In the genomic region with DNA sequence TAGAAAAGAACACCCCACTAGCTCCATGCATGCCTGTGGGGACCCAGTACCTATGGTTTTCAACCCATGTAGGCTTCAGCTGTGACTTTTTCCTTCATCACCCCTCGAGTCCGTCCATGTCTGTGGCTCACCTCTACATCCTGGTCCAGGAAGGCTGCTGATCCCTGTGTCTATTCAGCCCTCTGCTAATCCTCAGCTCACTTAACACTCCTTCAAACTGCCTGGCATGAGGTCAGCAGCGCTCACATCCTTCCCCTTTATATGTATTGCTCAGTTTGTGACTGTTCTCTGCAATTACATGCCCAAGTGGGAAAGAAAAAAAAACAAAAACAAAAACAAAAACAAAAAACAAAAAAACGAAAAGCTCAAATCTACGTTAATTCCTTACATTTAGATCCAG, we compare ENCODE assay signal across 11 mouse cellular contexts. TPM values are rescaled to one million over a fixed set of nuclear protein-coding genes. Genes with fewer than 3 reads are reported as not detected.
A peak's percentile ranks its signal among the peaks of the same experiment; 100 is the strongest.
DNase-seq lines count a peak whose midpoint lies in the region; ATAC-seq and TF ChIP-seq lines count a peak whose summit lies in the region.
"Had no signal": no experiment of that assay in that cellular context is flagged by ENCODE, and none has a peak within 500 bp of the region (broad histone marks: within the 10 kb centered on the region; RNA-seq: fewer than 3 reads in every experiment).

No protein-coding gene starts in this region.

- TF ChIP-seq POLR2A in MEL (IDR thresholded peaks at IDR 0.05; ENCODE audit: control insufficient read depth in 1 of 2, insufficient read depth in 1 of 2, low read depth in 1 of 2, low read length in 2 of 2, poor library complexity in 1 of 2): no peak

- TF ChIP-seq CTCF in MEL (IDR thresholded peaks at IDR 0.05 in 2 of 3, conservative IDR thresholded peaks at IDR 0.05 in 1 of 3; ENCODE audit: control insufficient read depth in 1 of 3, insufficient read depth in 1 of 3, low read depth in 2 of 3, low read length in 3 of 3, poor library complexity in 1 of 3, severe bottlenecking in 1 of 3): no peak

- no peak for DNase-seq in kidney, postnatal 25 days
- DNase-seq in A20 (ENCODE audit: low read depth, low spot score): peak; percentile 41
- no peak for DNase-seq in MEL (ENCODE audit: low read depth, low spot score)
- no peak for DNase-seq in liver, embryonic 13.5 days
- DNase-seq in embryo, embryonic 11 days: no peak
- DNase-seq in spleen, postnatal 14 days (ENCODE audit: low spot score in 2 of 2): no peak
- DNase-seq in gastrocnemius, postnatal 25 days: no peak
- DNase-seq: adrenal gland, postnatal 10 days; cerebellum, adult 9-11 months; layer of hippocampus, adult 9-11 months had no signal

- H3K9ac ChIP-seq in kidney, embryonic 14.5 days (ENCODE audit: low read depth, low read length): no peak overlapping the region
- no peak overlapping the region for H3K9ac ChIP-seq in MEL (ENCODE audit: control insufficient read depth, low read depth, low read length, poor library complexity, severe bottlenecking)
- H3K9ac ChIP-seq in liver, embryonic 13.5 days: peak overlapping the region; percentile 57

- TF ChIP-seq RAD21 in MEL (IDR thresholded peaks at IDR 0.05; ENCODE audit: low read depth, low read length): no peak

- TF ChIP-seq EP300 in MEL (IDR thresholded peaks at IDR 0.05; ENCODE audit: low read depth in 1 of 2, low read length in 2 of 2): no peak

- no peaks in the 10 kb centered on the region for H3K79me2 ChIP-seq in MEL (ENCODE audit: control insufficient read depth, insufficient read depth, low read length, poor library complexity)

- ATAC-seq in kidney, embryonic 14.5 days (ENCODE audit: low FRiP score, low TSS enrichment): no peak
- ATAC-seq in liver, embryonic 13.5 days (ENCODE audit: low read depth): no peak

- peaks cover 4% of the 10 kb centered on the region for H3K36me3 ChIP-seq in kidney, embryonic 14.5 days (ENCODE audit: control insufficient read depth, insufficient read depth, low read length)
- peaks cover 0 to 42% of the 10 kb centered on the region in 2 experiments; a peak in 2 of 4 replicates for H3K36me3 ChIP-seq in MEL (ENCODE audit: control insufficient read depth in 1 of 2, insufficient read depth in 2 of 2, low read length in 2 of 2)
- peaks cover 22% of the 10 kb centered on the region for H3K36me3 ChIP-seq in liver, embryonic 13.5 days

- H3K4me3 ChIP-seq in kidney, embryonic 14.5 days (ENCODE audit: low read length): no peak overlapping the region
- H3K4me3 ChIP-seq in MEL (ENCODE audit: control insufficient read depth in 1 of 2, insufficient read depth in 1 of 2, low read depth in 2 of 2, low read length in 2 of 2): no peak overlapping the region
- H3K4me3 ChIP-seq in liver, embryonic 13.5 days (replicated peaks): no peak overlapping the region

- no peaks in the 10 kb centered on the region for H3K27me3 ChIP-seq in kidney, embryonic 14.5 days (ENCODE audit: control insufficient read depth, insufficient read depth, low read length)
- no peaks in the 10 kb centered on the region for H3K27me3 ChIP-seq in MEL (ENCODE audit: control insufficient read depth in 1 of 2, insufficient read depth in 2 of 2, low read length in 2 of 2)
- no peaks in the 10 kb centered on the region for H3K27me3 ChIP-seq in liver, embryonic 13.5 days

- no peaks in the 10 kb centered on the region for H3K9me3 ChIP-seq in kidney, embryonic 14.5 days (ENCODE audit: control insufficient read depth, low read length)
- H3K9me3 ChIP-seq in MEL (replicated peaks; ENCODE audit: insufficient read depth, low read length): no peaks in the 10 kb centered on the region
- H3K9me3 ChIP-seq in liver, embryonic 13.5 days (replicated peaks): no peaks in the 10 kb centered on the region

- no peak overlapping the region for H3K4me2 ChIP-seq in kidney, embryonic 14.5 days (replicated peaks; ENCODE audit: low read depth, low read length)
- no peak overlapping the region for H3K4me2 ChIP-seq in liver, embryonic 13.5 days

- H3K27ac ChIP-seq in kidney, embryonic 14.5 days (ENCODE audit: low read depth, low read length): 0 out of 2 replicates have a peak overlapping the region, but pooled peaks have one; percentile 6
- H3K27ac ChIP-seq in MEL (ENCODE audit: control insufficient read depth, low read depth, low read length): peak overlapping the region; percentile 15
- H3K27ac ChIP-seq in liver, embryonic 13.5 days: peak overlapping the region; percentile 98

- 74% methylated on average over 5 of the region's 5 CpGs for WGBS in kidney, embryonic 14.5 days
- whole genome bisulfite sequencing in liver, embryonic 13.5 days (ENCODE audit: insufficient replicate concordance): 69% methylated on average over 5 of the region's 5 CpGs

- H3K4me1 ChIP-seq in kidney, embryonic 14.5 days (ENCODE audit: control insufficient read depth, insufficient read depth, low read length): peaks cover 16% of the 10 kb centered on the region
- peaks cover 42 to 43% of the 10 kb centered on the region in 2 experiments for H3K4me1 ChIP-seq in MEL (ENCODE audit: control insufficient read depth in 1 of 2, insufficient read depth in 2 of 2, low read length in 2 of 2)
- peaks cover 81% of the 10 kb centered on the region for H3K4me1 ChIP-seq in liver, embryonic 13.5 days (replicated peaks)

TF ChIP-seq in MEL, 35 proteins besides CTCF, POLR2A, EP300 and RAD21:
- TF ChIP-seq MAZ (IDR thresholded peaks at IDR 0.05; ENCODE audit: low read depth, low read length): no peak
- TF ChIP-seq GATA1 (IDR thresholded peaks at IDR 0.05; ENCODE audit: low read depth, low read length): no peak
- no peak for TF ChIP-seq ZC3H11A (IDR thresholded peaks at IDR 0.05; ENCODE audit: low read depth, low read length)
- TF ChIP-seq ETS1 (IDR thresholded peaks at IDR 0.05; ENCODE audit: low read depth, low read length): no peak

RNA-seq across cellular contexts. Expression of a gene that starts 24.4 kb away (rescaled TPM):
- 46.9 and 56.9 TPM in 2 replicates for polyA plus RNA-seq in kidney, embryonic 14.5 days (2014; fragmentation: Nextera tagmentation; extraction: Ambion mirVana)
- 2.5 and 4.0 TPM in 2 replicates for total RNA-seq in MEL (2012; rRNA removed)
- 1 to 10 TPM in 1 of 2 experiments, not detected in 1; 8.9 TPM for polyA plus RNA-seq in MEL (2012; ENCODE audit: insufficient read depth in 1 of 2, insufficient read length in 2 of 2, low read depth in 1 of 2, low replicate concordance in 2 of 2, missing spikeins in 1 of 2)
- 43.5 and 47.6 TPM in 2 replicates for polyA plus RNA-seq in liver, embryonic 13.5 days (2015; fragmentation: Nextera tagmentation; extraction: Ambion mirVana)
- 100 to 1,000 TPM in 1 of 2 experiments, 10 to 100 TPM in 1; 92.1 to 102 TPM for total RNA-seq in gastrocnemius, postnatal 25 days (2021)

Comparison
In these comparisons a context has a peak if more than half of its experiments do, and no peak if none do; other contexts are left out.
1. H3K27ac ChIP-seq: peak in every context shown above with its lines; median percentile 98 in liver, embryonic 13.5 days; 15 in MEL; 6 in kidney, embryonic 14.5 days.